Mouse (Mus musculus) thymus, postnatal 36 days (tissue): ENCODE results near the gene Kif13a.
A peak's percentile ranks its signal among the peaks of the same experiment; 100 is the strongest.

Experiments used
- DNase-seq, 2 experiments: peaks; one replicate each; pipeline ENCODE4 v3.0.0; 2022; ENCODE audit warnings: mixed read lengths in 2 of 2

Gene Kif13a

GRCm38 (mm10) chr13:46832956-46833355, 96.7 kb downstream of the Kif13a start:
- peak; percentile 26 to 37 for DNase-seq

- DNase-seq, result no peak
Observed at GRCm38 (mm10) chr13:46823271-46823670, 106.4 kb downstream of the Kif13a start.

- no peak for DNase-seq
Observed at GRCm38 (mm10) chr13:46822200-46822599, 107.5 kb downstream of the Kif13a start.

- DNase-seq, result no peak
Observed at GRCm38 (mm10) chr13:46819729-46820223, 109.9 kb downstream of the Kif13a start.

- no peak for DNase-seq
Observed at GRCm38 (mm10) chr13:46819202-46819728, 110.4 kb downstream of the Kif13a start.

- no peak for DNase-seq
Observed at GRCm38 (mm10) chr13:46818374-46818773, 111.3 kb downstream of the Kif13a start.

GRCm38 (mm10) chr13:46812648-46813184, 117.0 kb downstream of the Kif13a start:
- no peak for DNase-seq

GRCm38 (mm10) chr13:46811696-46812095, 118.0 kb downstream of the Kif13a start:
- no peak for DNase-seq

- DNase-seq, result no peak
Observed at GRCm38 (mm10) chr13:46810613-46811012, 119.1 kb downstream of the Kif13a start.

GRCm38 (mm10) chr13:46810098-46810497, 119.6 kb downstream of the Kif13a start:
- DNase-seq, result peak in 1 of 2 experiments; percentile 13

- DNase-seq, result no peak
Observed at GRCm38 (mm10) chr13:46807901-46808300, 121.8 kb downstream of the Kif13a start.

- DNase-seq, result no peak
Observed at GRCm38 (mm10) chr13:46801196-46801595, 128.5 kb downstream of the Kif13a start.

GRCm38 (mm10) chr13:46798156-46798555, 131.5 kb downstream of the Kif13a start:
- DNase-seq, result peak; percentile 52 to 55

GRCm38 (mm10) chr13:46796381-46796780, 133.3 kb downstream of the Kif13a start:
- DNase-seq, result no peak

- DNase-seq, result peak; percentile 24 to 38
Observed at GRCm38 (mm10) chr13:46793824-46794223, 135.8 kb downstream of the Kif13a start.

GRCm38 (mm10) chr13:46788452-46788851, 141.2 kb downstream of the Kif13a start:
- DNase-seq, result no peak

- no peak for DNase-seq
Observed at GRCm38 (mm10) chr13:46786836-46787235, 142.8 kb downstream of the Kif13a start.

- DNase-seq, result no peak
Observed at GRCm38 (mm10) chr13:46786064-46786561, 143.6 kb downstream of the Kif13a start.

- DNase-seq, result no peak
Observed at GRCm38 (mm10) chr13:46780379-46780778, 149.3 kb downstream of the Kif13a start.

GRCm38 (mm10) chr13:46779831-46780230, 149.8 kb downstream of the Kif13a start:
- peak; percentile 74 to 82 for DNase-seq

GRCm38 (mm10) chr13:46777461-46777860, 152.2 kb downstream of the Kif13a start:
- DNase-seq, result no peak

- no peak for DNase-seq
Observed at GRCm38 (mm10) chr13:46776636-46777305, 152.9 kb downstream of the Kif13a start.

GRCm38 (mm10) chr13:46774998-46775397, 154.7 kb downstream of the Kif13a start:
- DNase-seq, result no peak

GRCm38 (mm10) chr13:46772581-46772980, 157.1 kb downstream of the Kif13a start:
- no peak for DNase-seq
